ENCODE assay signal across 23 mouse cellular contexts in the genomic region with DNA sequence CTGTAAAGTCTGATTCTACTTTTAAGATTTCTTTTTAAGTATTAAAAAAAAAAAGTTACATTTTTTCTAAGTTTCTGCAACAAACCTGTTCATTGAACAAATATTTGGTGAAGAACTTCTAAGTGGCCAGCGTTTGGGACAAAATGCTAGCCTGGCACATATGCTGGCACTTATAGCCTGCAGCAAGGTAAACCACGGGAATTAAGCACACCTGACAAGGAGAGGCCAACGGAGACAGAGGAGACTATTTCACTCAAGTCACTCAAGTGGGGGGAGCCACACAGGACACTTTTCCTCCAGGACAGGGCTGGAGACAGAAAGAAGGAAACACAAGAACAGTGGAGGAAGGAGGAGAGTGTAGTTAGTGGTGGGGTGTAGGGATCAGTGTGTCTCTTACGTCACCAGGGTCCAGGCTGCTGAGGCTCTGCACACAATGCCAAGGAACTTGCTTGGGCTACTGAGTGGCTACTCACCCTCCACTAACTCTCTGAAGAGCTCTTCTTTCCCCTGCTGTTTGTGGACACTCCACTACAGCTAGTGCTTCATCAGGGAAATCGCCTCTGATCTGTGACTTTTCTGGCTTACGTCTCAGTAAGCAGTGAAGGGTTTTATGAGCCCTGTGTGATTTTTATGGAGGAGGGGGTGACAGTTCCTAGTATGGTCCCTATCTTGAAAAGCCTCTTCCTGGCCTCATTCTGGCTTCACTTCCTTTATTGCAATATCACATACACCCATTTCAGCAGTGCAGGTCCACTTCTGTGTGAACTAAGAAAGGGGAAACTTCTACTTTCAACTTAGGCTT. TPM values are rescaled to one million over a fixed set of nuclear protein-coding genes. Genes with fewer than 3 reads are reported as not detected.
A peak's percentile ranks its signal among the peaks of the same experiment; 100 is the strongest.
DNase-seq lines count a peak whose midpoint lies in the region; ATAC-seq and TF ChIP-seq lines count a peak whose summit lies in the region.
"Had no signal": no experiment of that assay in that cellular context is flagged by ENCODE, and none has a peak within 500 bp of the region (broad histone marks: within the 10 kb centered on the region; RNA-seq: fewer than 3 reads in every experiment).

No protein-coding gene starts in this region.

- ATAC-seq in liver, postnatal 0 days, result peak; percentile 45; the same call in 1 of the 2 replicates
- no peak for ATAC-seq in liver, embryonic 12.5 days
- ATAC-seq in lung, embryonic 14.5 days (ENCODE audit: insufficient read depth), result 0 out of 2 replicates have a peak, but pooled peaks have one; percentile 41
- ATAC-seq: forebrain, embryonic 13.5 days; inflammation-experienced regulatory T-cells, adult 6 months had no signal

- H3K4me3 ChIP-seq in liver, postnatal 0 days (ENCODE audit: low read depth, low read length), result no peak overlapping the region
- H3K4me3 ChIP-seq in liver, embryonic 12.5 days, result no peak overlapping the region
- no peak overlapping the region for H3K4me3 ChIP-seq in lung, embryonic 14.5 days (ENCODE audit: low read depth, low read length)
- H3K4me3 ChIP-seq: forebrain, embryonic 13.5 days; heart, embryonic 15.5 days; limb, embryonic 12.5 days; midbrain, embryonic 12.5 days had no signal

- no peaks in the 10 kb centered on the region for H3K27me3 ChIP-seq in liver, postnatal 0 days (ENCODE audit: insufficient read depth, low read length)
- H3K27me3 ChIP-seq in liver, embryonic 12.5 days (replicated peaks), result no peaks in the 10 kb centered on the region
- no peaks in the 10 kb centered on the region for H3K27me3 ChIP-seq in lung, embryonic 14.5 days (ENCODE audit: insufficient read depth, low read length)
- H3K27me3 ChIP-seq: forebrain, embryonic 13.5 days; heart, embryonic 15.5 days; limb, embryonic 12.5 days; midbrain, embryonic 12.5 days had no signal

- H3K36me3 ChIP-seq in liver, postnatal 0 days (replicated peaks; ENCODE audit: insufficient read depth, low read length), result no peaks in the 10 kb centered on the region
- H3K36me3 ChIP-seq in liver, embryonic 12.5 days, result no peaks in the 10 kb centered on the region
- no peaks in the 10 kb centered on the region for H3K36me3 ChIP-seq in lung, embryonic 14.5 days (ENCODE audit: insufficient read depth)
- H3K36me3 ChIP-seq: heart, embryonic 15.5 days; limb, embryonic 12.5 days; midbrain, embryonic 12.5 days had no signal

- TF ChIP-seq CTCF in liver, postnatal 0 days (IDR thresholded peaks at IDR 0.05; ENCODE audit: low read depth), result no peak
- TF ChIP-seq CTCF in lung, embryonic 14.5 days (IDR thresholded peaks at IDR 0.05; ENCODE audit: low read depth), result no peak

- DNase-seq in liver, postnatal 0 days, result no peak
- DNase-seq in lung, embryonic 14.5 days, result no peak
- peak; percentile 75 for DNase-seq in lung, postnatal 36 days
- DNase-seq in layer of hippocampus, postnatal 10 days (ENCODE audit: low spot score in 2 of 2), result no peak
- DNase-seq in cerebellum, adult 11-12 months, result no peak
- no peak for DNase-seq in embryo, embryonic 9.5 days (ENCODE audit: extremely low spot score)
- DNase-seq: adrenal gland, postnatal 36 days; cerebellum, adult 11 months; cerebellum, postnatal 14 days; embryo, embryonic 11 days; heart, postnatal 36 days; kidney, adult 2 months; right cerebral cortex, postnatal 25 days; thymus, postnatal 25 days had no signal

- no peaks in the 10 kb centered on the region for H3K4me1 ChIP-seq in liver, postnatal 0 days (ENCODE audit: insufficient read depth)
- H3K4me1 ChIP-seq in liver, embryonic 12.5 days, result no peaks in the 10 kb centered on the region
- H3K4me1 ChIP-seq in lung, embryonic 14.5 days (ENCODE audit: insufficient read depth), result no peaks in the 10 kb centered on the region
- H3K4me1 ChIP-seq: forebrain, embryonic 13.5 days; heart, embryonic 15.5 days had no signal

- WGBS in liver, postnatal 0 days (ENCODE audit: insufficient replicate concordance), result 57% methylated on average over 6 of the region's 6 CpGs
- WGBS in liver, embryonic 12.5 days (ENCODE audit: insufficient replicate concordance), result 71% methylated on average over 6 of the region's 6 CpGs
- WGBS in lung, embryonic 14.5 days, result 59% methylated on average over 6 of the region's 6 CpGs

- H3K9me3 ChIP-seq in liver, postnatal 0 days (ENCODE audit: low read length), result peaks cover 3% of the 10 kb centered on the region; the same call in 1 of the 2 replicates
- no peaks in the 10 kb centered on the region for H3K9me3 ChIP-seq in liver, embryonic 12.5 days (replicated peaks)
- H3K9me3 ChIP-seq in lung, embryonic 14.5 days (ENCODE audit: low read depth, low read length), result no peaks in the 10 kb centered on the region
- H3K9me3 ChIP-seq: forebrain, embryonic 13.5 days; heart, embryonic 15.5 days; limb, embryonic 12.5 days; midbrain, embryonic 12.5 days had no signal

- no peak for TF ChIP-seq EP300 in liver, postnatal 0 days (IDR thresholded peaks at IDR 0.05; ENCODE audit: low read depth)

- no peak overlapping the region for H3K9ac ChIP-seq in liver, postnatal 0 days (replicated peaks)
- no peak overlapping the region for H3K9ac ChIP-seq in liver, embryonic 12.5 days
- H3K9ac ChIP-seq in lung, embryonic 14.5 days, result no peak overlapping the region
- H3K9ac ChIP-seq: forebrain, embryonic 13.5 days; heart, embryonic 15.5 days; hindbrain, embryonic 14.5 days; limb, embryonic 12.5 days; midbrain, embryonic 12.5 days had no signal

- peak overlapping the region; percentile 0; the same call in 1 of the 2 replicates for H3K4me2 ChIP-seq in liver, postnatal 0 days (ENCODE audit: low read depth, low read length)
- H3K4me2 ChIP-seq in liver, embryonic 12.5 days, result no peak overlapping the region
- H3K4me2 ChIP-seq in lung, embryonic 14.5 days, result no peak overlapping the region
- H3K4me2 ChIP-seq: forebrain, embryonic 13.5 days; heart, embryonic 15.5 days; hindbrain, embryonic 14.5 days; limb, embryonic 12.5 days; liver, embryonic 11.5 days; midbrain, embryonic 12.5 days had no signal

- 0 out of 2 replicates have a peak overlapping the region, but pooled peaks have one; percentile 12 for H3K27ac ChIP-seq in liver, postnatal 0 days (ENCODE audit: low read depth)
- H3K27ac ChIP-seq in liver, embryonic 12.5 days, result no peak overlapping the region
- H3K27ac ChIP-seq in lung, embryonic 14.5 days (ENCODE audit: low read depth), result no peak overlapping the region
- H3K27ac ChIP-seq: forebrain, embryonic 13.5 days; heart, embryonic 15.5 days; hindbrain, embryonic 14.5 days; kidney, postnatal 0 days; limb, embryonic 12.5 days; midbrain, embryonic 12.5 days had no signal

RNA-seq across cellular contexts. Expression of gene Lrrk2, which starts 12.5 kb away (rescaled TPM):
- 1.8 and 2.8 TPM in 2 replicates for polyA plus RNA-seq in liver, postnatal 0 days (2015; fragmentation: Nextera tagmentation; extraction: Ambion mirVana)
- polyA plus RNA-seq in liver, embryonic 12.5 days (2016; fragmentation: Nextera tagmentation; extraction: Ambion mirVana), result 1.6 and 2.0 TPM in 2 replicates
- polyA plus RNA-seq in lung, embryonic 14.5 days (2014; fragmentation: Nextera tagmentation; extraction: Ambion mirVana), result 8.2 and 8.3 TPM in 2 replicates
- total RNA-seq in layer of hippocampus, postnatal 10 days (2021), result 10 to 100 TPM; 10.2 to 14.0 TPM
